Mouse (Mus musculus): ENCODE measurements around the gene Brpf3. TPM values are rescaled to one million over a fixed set of nuclear protein-coding genes. Genes with fewer than 3 reads are reported as not detected.

Gene Brpf3
- polyA plus RNA-seq, 1 experiment from 2014 or later = 67.1 TPM

DNA sequence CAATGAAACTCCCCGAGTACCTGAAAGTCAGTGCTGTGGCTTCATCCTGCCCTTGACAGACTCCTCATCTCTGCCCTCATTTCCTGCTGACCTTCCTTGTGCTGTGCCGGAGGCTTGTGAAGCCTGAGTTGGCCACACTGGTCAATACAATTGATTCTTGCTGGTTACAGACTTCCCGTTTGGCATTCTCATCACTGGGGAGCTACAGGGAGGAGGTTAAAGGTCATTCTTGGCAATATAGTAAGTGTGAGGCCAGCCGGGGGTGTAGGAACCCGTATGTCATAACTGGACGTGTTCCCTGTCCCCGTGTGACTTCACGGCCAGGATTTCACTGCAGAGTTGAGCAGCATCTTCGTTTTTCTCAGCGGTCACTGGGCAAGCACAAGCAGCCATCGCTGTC, 70.9 kb downstream of the Brpf3 start:
- H3K27me3 ChIP-seq (ENCODE audit: control insufficient read depth, insufficient read depth, low read depth, low read length) = no peaks in the 10 kb centered on the region
- H3K9ac ChIP-seq (ENCODE audit: low read depth, low read length) = no peak overlapping the region
- H3K4me2 ChIP-seq (ENCODE audit: low read depth, low read length) = no peak overlapping the region
- no peaks in the 10 kb centered on the region; the same call in 1 of the 2 replicates for H3K4me1 ChIP-seq (ENCODE audit: control insufficient read depth, low read depth, low read length)
- no peak overlapping the region for H3K27ac ChIP-seq (ENCODE audit: low read length)
- no peak overlapping the region for H3K4me3 ChIP-seq (ENCODE audit: low read depth, low read length)
- WGBS (ENCODE audit: insufficient replicate concordance) = 44% methylated on average over 11 of the region's 11 CpGs
- H3K9me3 ChIP-seq (replicated peaks; ENCODE audit: control insufficient read depth, low read length) = no peaks in the 10 kb centered on the region
- H3K36me3 ChIP-seq (ENCODE audit: control insufficient read depth, insufficient read depth) = no peaks in the 10 kb centered on the region
- ATAC-seq (ENCODE audit: low read depth) = no peak

GRCm38 (mm10) chr17:28872322-28872721, 71.4 kb downstream of the Brpf3 start:
- WGBS (ENCODE audit: insufficient replicate concordance) = 67% methylated on average over 7 of the region's 7 CpGs
- no peaks in the 10 kb centered on the region for H3K9me3 ChIP-seq (replicated peaks; ENCODE audit: control insufficient read depth, low read length)
- H3K27me3 ChIP-seq (ENCODE audit: control insufficient read depth, insufficient read depth, low read depth, low read length) = no peaks in the 10 kb centered on the region
- H3K4me3 ChIP-seq (ENCODE audit: low read depth, low read length) = no peak overlapping the region
- no peaks in the 10 kb centered on the region for H3K36me3 ChIP-seq (ENCODE audit: control insufficient read depth, insufficient read depth)
- no peak for ATAC-seq (ENCODE audit: low read depth)
- no peak overlapping the region for H3K4me2 ChIP-seq (ENCODE audit: low read depth, low read length)
- no peak overlapping the region for H3K9ac ChIP-seq (ENCODE audit: low read depth, low read length)
- no peak overlapping the region for H3K27ac ChIP-seq (ENCODE audit: low read length)
- H3K4me1 ChIP-seq (ENCODE audit: control insufficient read depth, low read depth, low read length) = no peaks in the 10 kb centered on the region; the same call in 1 of the 2 replicates

DNA sequence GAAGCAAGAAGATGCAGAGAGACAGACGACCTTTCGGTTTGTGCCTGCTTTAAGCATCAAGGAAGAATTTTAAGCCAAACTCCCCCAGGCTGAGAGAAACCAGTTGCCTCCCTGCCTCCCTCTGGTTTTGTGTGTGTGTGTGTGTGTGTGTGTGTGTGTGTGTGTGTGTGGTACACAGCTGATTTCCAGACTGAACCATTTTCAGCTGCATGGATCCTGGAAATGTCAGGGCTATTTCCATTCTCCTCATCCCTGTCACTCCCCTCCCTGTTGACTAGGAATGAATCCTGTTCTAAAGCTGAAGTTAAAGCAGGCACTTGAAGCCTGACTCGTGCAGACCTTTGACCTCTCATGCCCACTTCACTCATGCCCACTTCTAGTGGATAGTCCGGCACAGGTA, 73.3 kb downstream of the Brpf3 start:
- no peak overlapping the region for H3K4me3 ChIP-seq (ENCODE audit: low read depth, low read length)
- no peaks in the 10 kb centered on the region; the same call in 1 of the 2 replicates for H3K4me1 ChIP-seq (ENCODE audit: control insufficient read depth, low read depth, low read length)
- no peak overlapping the region for H3K27ac ChIP-seq (ENCODE audit: low read length)
- 57% methylated on average over 4 of the region's 4 CpGs for WGBS (ENCODE audit: insufficient replicate concordance)
- H3K9me3 ChIP-seq (replicated peaks; ENCODE audit: control insufficient read depth, low read length) = no peaks in the 10 kb centered on the region
- H3K36me3 ChIP-seq (ENCODE audit: control insufficient read depth, insufficient read depth) = no peaks in the 10 kb centered on the region
- H3K4me2 ChIP-seq (ENCODE audit: low read depth, low read length) = no peak overlapping the region
- H3K27me3 ChIP-seq (ENCODE audit: control insufficient read depth, insufficient read depth, low read depth, low read length) = no peaks in the 10 kb centered on the region; the same call in 1 of the 2 replicates
- no peak for ATAC-seq (ENCODE audit: low read depth)
- no peak overlapping the region for H3K9ac ChIP-seq (ENCODE audit: low read depth, low read length)

DNA sequence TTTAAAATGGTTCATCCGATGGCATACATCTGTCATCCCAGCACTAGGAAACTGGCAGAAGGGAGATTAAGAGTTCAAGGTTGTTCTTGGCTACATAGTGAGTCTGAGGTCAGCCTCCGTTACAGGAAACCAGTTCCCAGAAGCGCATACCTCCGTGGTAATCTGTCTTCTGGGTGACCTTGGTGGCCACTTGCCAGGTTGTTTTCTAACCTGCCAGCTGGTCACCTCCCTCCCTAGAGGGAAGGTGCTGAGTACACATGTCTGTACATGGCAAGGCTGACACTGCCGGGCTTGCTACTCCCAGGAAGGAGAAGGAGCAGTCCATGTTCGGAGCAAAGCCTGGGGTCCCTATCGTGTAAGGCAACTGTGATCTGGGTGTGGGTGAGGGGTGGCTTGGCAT, 73.9 kb downstream of the Brpf3 start:
- H3K4me1 ChIP-seq (ENCODE audit: control insufficient read depth, low read depth, low read length) = no peaks in the 10 kb centered on the region; the same call in 1 of the 2 replicates
- H3K4me3 ChIP-seq (ENCODE audit: low read depth, low read length) = no peak overlapping the region
- H3K9ac ChIP-seq (ENCODE audit: low read depth, low read length) = no peak overlapping the region
- no peaks in the 10 kb centered on the region; the same call in 1 of the 2 replicates for H3K27me3 ChIP-seq (ENCODE audit: control insufficient read depth, insufficient read depth, low read depth, low read length)
- no peak overlapping the region for H3K4me2 ChIP-seq (ENCODE audit: low read depth, low read length)
- no peak overlapping the region for H3K27ac ChIP-seq (ENCODE audit: low read length)
- H3K36me3 ChIP-seq (ENCODE audit: control insufficient read depth, insufficient read depth) = no peaks in the 10 kb centered on the region
- H3K9me3 ChIP-seq (replicated peaks; ENCODE audit: control insufficient read depth, low read length) = no peaks in the 10 kb centered on the region
- 59% methylated on average over 7 of the region's 7 CpGs for WGBS (ENCODE audit: insufficient replicate concordance)
- ATAC-seq (ENCODE audit: low read depth) = no peak

GRCm38 (mm10) chr17:28875316-28875715, 74.4 kb downstream of the Brpf3 start:
- Histone ChIP-seq H3K36me3 (ENCODE audit: control insufficient read depth, insufficient read depth) (no peaks in the 10 kb centered on the region), H3K4me3 (ENCODE audit: low read depth, low read length) (no peak overlapping the region), H3K27ac (ENCODE audit: low read length) (no peak overlapping the region), H3K9me3 (replicated peaks; ENCODE audit: control insufficient read depth, low read length) (no peaks in the 10 kb centered on the region), H3K4me2 (ENCODE audit: low read depth, low read length) (no peak overlapping the region), H3K4me1 (ENCODE audit: control insufficient read depth, low read depth, low read length) (no peaks in the 10 kb centered on the region; the same call in 1 of the 2 replicates), H3K27me3 (ENCODE audit: control insufficient read depth, insufficient read depth, low read depth, low read length) (no peaks in the 10 kb centered on the region; the same call in 1 of the 2 replicates), H3K9ac (ENCODE audit: low read depth, low read length) (no peak overlapping the region)
- peak; percentile 74 for ATAC-seq (ENCODE audit: low read depth)
- whole genome bisulfite sequencing (ENCODE audit: insufficient replicate concordance) = 43% methylated on average over 8 of the region's 8 CpGs

DNA sequence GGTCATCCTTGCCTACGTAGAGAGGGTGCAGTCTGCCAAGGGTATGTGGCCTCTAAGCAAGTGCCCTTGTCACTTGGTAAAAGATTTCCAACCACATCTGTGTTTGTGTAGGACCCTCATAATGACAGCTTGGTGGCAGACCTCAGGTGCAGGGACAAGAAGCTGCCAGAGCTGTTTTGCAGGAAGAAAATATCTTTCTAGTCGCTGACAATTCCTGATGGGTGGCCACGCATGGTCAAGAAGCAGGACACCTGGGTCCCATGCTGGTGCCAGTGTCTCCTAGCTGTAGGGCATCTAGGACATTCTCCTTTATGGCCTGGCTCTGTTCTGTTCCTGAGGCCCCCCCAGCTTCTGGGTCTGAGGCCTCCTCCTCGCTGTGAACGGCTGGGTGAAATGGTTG, 75.4 kb downstream of the Brpf3 start:
- Histone ChIP-seq H3K4me1 (ENCODE audit: control insufficient read depth, low read depth, low read length) (no peaks in the 10 kb centered on the region; the same call in 1 of the 2 replicates), H3K4me3 (ENCODE audit: low read depth, low read length) (no peak overlapping the region), H3K4me2 (ENCODE audit: low read depth, low read length) (no peak overlapping the region), H3K9ac (ENCODE audit: low read depth, low read length) (no peak overlapping the region), H3K27me3 (ENCODE audit: control insufficient read depth, insufficient read depth, low read depth, low read length) (peaks cover 5% of the 10 kb centered on the region), H3K27ac (ENCODE audit: low read length) (no peak overlapping the region), H3K9me3 (replicated peaks; ENCODE audit: control insufficient read depth, low read length) (no peaks in the 10 kb centered on the region), H3K36me3 (ENCODE audit: control insufficient read depth, insufficient read depth) (no peaks in the 10 kb centered on the region)
- no peak for ATAC-seq (ENCODE audit: low read depth)
- WGBS (ENCODE audit: insufficient replicate concordance) = 58% methylated on average over 5 of the region's 5 CpGs

GRCm38 (mm10) chr17:28876821-28877220, 75.9 kb downstream of the Brpf3 start:
- no peak overlapping the region for H3K9ac ChIP-seq (ENCODE audit: low read depth, low read length)
- no peaks in the 10 kb centered on the region for H3K9me3 ChIP-seq (replicated peaks; ENCODE audit: control insufficient read depth, low read length)

GRCm38 (mm10) chr17:28879931-28880391, 79.1 kb downstream of the Brpf3 start:
- no peaks in the 10 kb centered on the region for H3K36me3 ChIP-seq (ENCODE audit: control insufficient read depth, insufficient read depth)
- H3K27ac ChIP-seq (ENCODE audit: low read length) = no peak overlapping the region
- no peak for ATAC-seq (ENCODE audit: low read depth)
- H3K4me3 ChIP-seq (ENCODE audit: low read depth, low read length) = no peak overlapping the region
- H3K4me2 ChIP-seq (ENCODE audit: low read depth, low read length) = no peak overlapping the region
- WGBS (ENCODE audit: insufficient replicate concordance) = 9% methylated on average over 18 of the region's 18 CpGs
- no peaks in the 10 kb centered on the region for H3K9me3 ChIP-seq (replicated peaks; ENCODE audit: control insufficient read depth, low read length)
- H3K27me3 ChIP-seq (ENCODE audit: control insufficient read depth, insufficient read depth, low read depth, low read length) = peaks cover 5% of the 10 kb centered on the region
- no peak overlapping the region for H3K9ac ChIP-seq (ENCODE audit: low read depth, low read length)
- H3K4me1 ChIP-seq (ENCODE audit: control insufficient read depth, low read depth, low read length) = no peaks in the 10 kb centered on the region; the same call in none of the 2 replicates

More at GRCm38 (mm10) chr17:28876821-28877220, 75.9 kb downstream of the Brpf3 start:
- Histone ChIP-seq H3K36me3 (ENCODE audit: control insufficient read depth, insufficient read depth) (no peaks in the 10 kb centered on the region), H3K4me2 (ENCODE audit: low read depth, low read length) (no peak overlapping the region), H3K27me3 (ENCODE audit: control insufficient read depth, insufficient read depth, low read depth, low read length) (peaks cover 5% of the 10 kb centered on the region), H3K4me3 (ENCODE audit: low read depth, low read length) (no peak overlapping the region), H3K4me1 (ENCODE audit: control insufficient read depth, low read depth, low read length) (no peaks in the 10 kb centered on the region; the same call in 1 of the 2 replicates), H3K27ac (ENCODE audit: low read length) (no peak overlapping the region)
- WGBS (ENCODE audit: insufficient replicate concordance) = 16% methylated on average over 19 of the region's 19 CpGs
- ATAC-seq (ENCODE audit: low read depth) = no peak

- Histone ChIP-seq H3K9me3 (replicated peaks; ENCODE audit: control insufficient read depth, low read length) (no peaks in the 10 kb centered on the region), H3K27me3 (ENCODE audit: control insufficient read depth, insufficient read depth, low read depth, low read length) (peaks cover 5% of the 10 kb centered on the region), H3K27ac (ENCODE audit: low read length) (no peak overlapping the region), H3K4me2 (ENCODE audit: low read depth, low read length) (peak overlapping the region; percentile 29; the same call in 1 of the 2 replicates), H3K4me3 (ENCODE audit: low read depth, low read length) (no peak overlapping the region), H3K9ac (ENCODE audit: low read depth, low read length) (no peak overlapping the region), H3K36me3 (ENCODE audit: control insufficient read depth, insufficient read depth) (no peaks in the 10 kb centered on the region), H3K4me1 (ENCODE audit: control insufficient read depth, low read depth, low read length) (no peaks in the 10 kb centered on the region; the same call in none of the 2 replicates)
- 0 out of 2 replicates have a peak, but pooled peaks have one; percentile 35 for ATAC-seq (ENCODE audit: low read depth)
- 3% methylated on average over 12 of the region's 12 CpGs for WGBS (ENCODE audit: insufficient replicate concordance)
Measured at GRCm38 (mm10) chr17:28882316-28882715, 81.4 kb downstream of the Brpf3 start.
